Mouse (Mus musculus) forebrain, postnatal 0 days (tissue): ENCODE results near the gene Hlf. TPM values are rescaled to one million over a fixed set of nuclear protein-coding genes. Genes with fewer than 3 reads are reported as not detected.

ENCODE experiments used
- ATAC-seq: fragments of 200-750 bp; cut with Nextera tagmentation; 2 replicates; pipeline ENCODE4 v1.8.0; 2017; ENCODE audit warnings: mild to moderate bottlenecking, moderate library complexity
- DNase-seq: peaks from one replicate; pipeline ENCODE4 v3.0.0-alpha.2; 2015
- H3K27ac ChIP-seq: fragments of 300-500 bp; sonication (generic); 2 replicates; pipeline ENCODE4 v1.5.1; 2014; ENCODE audit warnings: low read depth, mild to moderate bottlenecking, antibody characterized with exemption, low read length, moderate library complexity, mixed read lengths
- H3K27me3 ChIP-seq: fragments of 300-500 bp; sonication (generic); 2 replicates; pipeline ENCODE4 v1.6.1; 2014; ENCODE audit warnings: mild to moderate bottlenecking, low read length, mixed read lengths; ENCODE audit not compliant: insufficient read depth
- H3K36me3 ChIP-seq: fragments of 300-500 bp; sonication (generic); 2 replicates; pipeline ENCODE4 v1.6.1; 2014; ENCODE audit warnings: mild to moderate bottlenecking, moderate library complexity; ENCODE audit not compliant: insufficient read depth
- H3K4me1 ChIP-seq: fragments of 300-500 bp; sonication (generic); 2 replicates; pipeline ENCODE4 v1.6.1; 2014; ENCODE audit warnings: antibody characterized with exemption; ENCODE audit not compliant: insufficient read depth
- H3K4me2 ChIP-seq: fragments of 300-500 bp; sonication (generic); 2 replicates; pipeline ENCODE4 v1.6.1; 2014; ENCODE audit warnings: low read depth, mild to moderate bottlenecking, moderate library complexity
- H3K4me3 ChIP-seq: fragments of 300-500 bp; sonication (generic); 2 replicates; pipeline ENCODE4 v1.5.1; 2014; ENCODE audit warnings: low read depth, low read length, mixed read lengths
- H3K9ac ChIP-seq: fragments of 300-500 bp; sonication (generic); 2 replicates; pipeline ENCODE4 v1.6.1; 2014; ENCODE audit warnings: mild to moderate bottlenecking
- H3K9me3 ChIP-seq: fragments of 300-500 bp; sonication (generic); 2 replicates; pipeline ENCODE4 v1.6.1; 2016; ENCODE audit warnings: low read length
- CTCF ChIP-seq: sonication (generic); IDR thresholded peaks from 2 replicates; pipeline ENCODE4 v1.5.1; 2016; ENCODE audit warnings: antibody characterized with exemption, control low read depth, low read depth
- whole genome bisulfite sequencing: fragments of 180-500 bp; shearing (Covaris S2); extraction: QIAGEN DNeasy Blood & Tissue Kit; methylation state at CpG from one replicate; pipeline ENCODE4 v1.1.7; 2014; 5-methylcytosine and 5-hydroxymethylcytosine counted together
- polyA plus RNA-seq: library from polyadenylated mRNA; unstranded; fragments of >200 nt; fragmentation: Nextera tagmentation; extraction: Ambion mirVana; gene quantifications from 2 replicates; pipeline ENCODE4 v1.2.1, GENCODE M21; 2015
- total RNA-seq: library from RNA; depleted of rRNA; stranded (reverse); fragments of >200 nt; gene quantifications from 2 replicates; pipeline ENCODE4 v1.2.3, GENCODE M21; 2014

Gene Hlf
- total and polyA plus RNA-seq, 2 experiments from 2014 or later = 6.8 to 9.7 TPM

GRCm38 (mm10) chr11:90371470-90372100, 19.1 kb downstream of the Hlf start:
- no peak for TF ChIP-seq CTCF
- no peak overlapping the region for H3K9ac ChIP-seq
- no peaks in the 10 kb centered on the region for H3K36me3 ChIP-seq
- H3K27ac ChIP-seq = no peak overlapping the region
- no peak overlapping the region for H3K4me2 ChIP-seq
- WGBS = 45% methylated on average over 8 of the region's 8 CpGs
- no peaks in the 10 kb centered on the region for H3K27me3 ChIP-seq
- H3K4me1 ChIP-seq = peaks cover 20% of the 10 kb centered on the region
- no peaks in the 10 kb centered on the region for H3K9me3 ChIP-seq
- DNase-seq (no peak), ATAC-seq (no peak)
- no peak overlapping the region for H3K4me3 ChIP-seq

GRCm38 (mm10) chr11:90370789-90371291, 19.9 kb downstream of the Hlf start:
- DNase-seq (peak; percentile 35), ATAC-seq (no peak)
- Histone ChIP-seq H3K9me3 (no peaks in the 10 kb centered on the region), H3K36me3 (no peaks in the 10 kb centered on the region), H3K9ac (peak overlapping the region; percentile 29), H3K4me3 (peak overlapping the region; percentile 16), H3K4me2 (peak overlapping the region; percentile 48), H3K4me1 (peaks cover 23% of the 10 kb centered on the region), H3K27ac (no peak overlapping the region), H3K27me3 (no peaks in the 10 kb centered on the region)
- WGBS = 4% methylated on average over 11 of the region's 11 CpGs
- no peak for TF ChIP-seq CTCF

DNA sequence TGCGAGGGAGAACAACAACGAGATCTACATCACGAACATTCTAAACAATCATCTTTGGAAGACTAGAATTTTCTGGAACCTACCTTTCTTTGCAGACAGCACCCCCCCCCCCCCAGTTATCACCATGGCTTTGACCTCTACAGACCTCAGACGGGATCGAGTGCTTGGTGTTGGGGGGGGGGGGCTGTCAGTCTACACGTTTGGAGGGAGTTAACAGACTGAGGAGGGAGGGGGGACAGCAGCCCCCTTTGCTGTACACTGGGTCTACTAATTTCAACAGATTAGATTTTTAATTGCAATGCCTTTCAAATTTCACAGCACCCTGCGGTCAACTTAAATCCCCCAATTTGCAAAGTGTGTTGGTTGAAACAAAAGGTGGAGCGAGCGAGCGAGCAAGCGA, 20.3 kb downstream of the Hlf start:
- Histone ChIP-seq H3K4me3 (peak overlapping the region; percentile 16), H3K9me3 (no peaks in the 10 kb centered on the region), H3K4me1 (peaks cover 26% of the 10 kb centered on the region), H3K4me2 (peak overlapping the region; percentile 48), H3K36me3 (no peaks in the 10 kb centered on the region), H3K27me3 (no peaks in the 10 kb centered on the region), H3K9ac (peak overlapping the region; percentile 29), H3K27ac (no peak overlapping the region)
- no peak for DNase-seq
- TF ChIP-seq CTCF = no peak
- 14% methylated on average over 11 of the region's 11 CpGs for WGBS
- ATAC-seq = no peak

GRCm38 (mm10) chr11:90369605-90370004, 21.1 kb downstream of the Hlf start:
- Histone ChIP-seq H3K36me3 (no peaks in the 10 kb centered on the region), H3K4me3 (no peak overlapping the region), H3K27me3 (no peaks in the 10 kb centered on the region), H3K4me1 (peaks cover 26% of the 10 kb centered on the region), H3K27ac (peak overlapping the region; percentile 74), H3K4me2 (peak overlapping the region; percentile 48), H3K9me3 (no peaks in the 10 kb centered on the region), H3K9ac (0 out of 2 replicates have a peak overlapping the region, but pooled peaks have one; percentile 10)
- TF ChIP-seq CTCF = no peak
- DNase-seq (peak; percentile 94), ATAC-seq (peak; percentile 86)
- WGBS = 8% methylated on average over 8 of the region's 8 CpGs

- H3K27me3 ChIP-seq = no peaks in the 10 kb centered on the region
- DNase-seq = no peak
These were observed 21.6 kb downstream of the Hlf start for GRCm38 (mm10) chr11:90369115-90369514.

GRCm38 (mm10) chr11:90367894-90368860, 22.5 kb downstream of the Hlf start:
- no peak overlapping the region for H3K4me2 ChIP-seq
- peaks cover 29% of the 10 kb centered on the region for H3K4me1 ChIP-seq
- H3K27ac ChIP-seq = no peak overlapping the region
- H3K9ac ChIP-seq = no peak overlapping the region
- no peaks in the 10 kb centered on the region for H3K27me3 ChIP-seq
- no peak for DNase-seq
- WGBS = 74% methylated on average over 14 of the region's 14 CpGs
- no peaks in the 10 kb centered on the region for H3K36me3 ChIP-seq
- ATAC-seq = no peak
- H3K9me3 ChIP-seq = no peaks in the 10 kb centered on the region
- no peak for TF ChIP-seq CTCF
- H3K4me3 ChIP-seq = no peak overlapping the region

More at GRCm38 (mm10) chr11:90369115-90369514, 21.6 kb downstream of the Hlf start:
- Histone ChIP-seq H3K27ac (peak overlapping the region; percentile 74), H3K4me2 (peak overlapping the region; percentile 48; the same call in 1 of the 2 replicates), H3K4me1 (peaks cover 29% of the 10 kb centered on the region), H3K36me3 (no peaks in the 10 kb centered on the region), H3K4me3 (no peak overlapping the region), H3K9ac (no peak overlapping the region), H3K9me3 (no peaks in the 10 kb centered on the region)
- WGBS = 29% methylated on average over 6 of the region's 7 CpGs
- no peak for TF ChIP-seq CTCF
- ATAC-seq = no peak
